Mouse (Mus musculus) liver, adult 2 months (tissue): ENCODE results near the gene Enpep. TPM values are rescaled to one million over a fixed set of nuclear protein-coding genes. Genes with fewer than 3 reads are reported as not detected.

ENCODE experiments used
- DNase-seq: peaks from one replicate; pipeline ENCODE4 v3.0.0-alpha.2; 2011; ENCODE audit warnings: low read depth, low spot score; ENCODE audit errors: extremely low read depth
- H3K27ac ChIP-seq: fragments of 200-500 bp; replicated peaks from 2 replicates; pipeline ENCODE4 v1.5.1; 2012; ENCODE audit warnings: low read depth, mild to moderate bottlenecking, control low read depth, inconsistent platforms, low read length; ENCODE audit not compliant: insufficient read depth
- H3K27me3 ChIP-seq: fragments of 200-500 bp; 2 replicates; pipeline ENCODE4 v1.6.1; 2012; ENCODE audit warnings: mild to moderate bottlenecking, moderate library complexity, low read length, inconsistent platforms; ENCODE audit not compliant: control insufficient read depth, insufficient read depth
- H3K36me3 ChIP-seq: fragments of 200-500 bp; 2 replicates; pipeline ENCODE4 v1.6.1; 2012; ENCODE audit warnings: low read length, inconsistent platforms; ENCODE audit not compliant: control insufficient read depth, insufficient read depth
- H3K4me1 ChIP-seq: fragments of 200-500 bp; 2 replicates; pipeline ENCODE4 v1.6.1; 2011; ENCODE audit warnings: low read length; ENCODE audit not compliant: control insufficient read depth, insufficient read depth
- H3K4me3 ChIP-seq: fragments of 200-500 bp; 2 replicates; pipeline ENCODE4 v1.5.1; 2011; ENCODE audit warnings: low read depth, mild to moderate bottlenecking, control low read depth, low read length, moderate library complexity; ENCODE audit not compliant: insufficient read depth
- H3K79me2 ChIP-seq: fragments of 200-500 bp; 2 replicates; pipeline ENCODE4 v1.6.1; 2012; ENCODE audit warnings: inconsistent platforms, mild to moderate bottlenecking, low read length, moderate library complexity; ENCODE audit not compliant: control insufficient read depth, insufficient read depth
- H3K9ac ChIP-seq: fragments of 200-500 bp; 2 replicates; pipeline ENCODE4 v1.6.1; 2012; ENCODE audit warnings: low read depth, mild to moderate bottlenecking, control low read depth, inconsistent platforms, low read length
- CTCF ChIP-seq: fragments of 200-500 bp; IDR thresholded peaks from 2 replicates; pipeline ENCODE4 v1.5.1; 2011; ENCODE audit warnings: low read depth, low read length, control low read depth
- POLR2A ChIP-seq: fragments of 200-500 bp; IDR thresholded peaks from 2 replicates; pipeline ENCODE4 v1.6.1; 2011; ENCODE audit warnings: low read length, control low read depth; ENCODE audit not compliant: insufficient read depth; ENCODE audit errors: extremely low read depth
- WGBS: fragments of 180-500 bp; shearing (Covaris S2); methylation state at CpG from one replicate; pipeline ENCODE4 v1.1.7; 2018; 5-methylcytosine and 5-hydroxymethylcytosine counted together
- polyA plus RNA-seq: library from polyadenylated mRNA; depleted of rRNA; stranded (reverse); fragments of >200 nt; gene quantifications from 2 replicates; pipeline ENCODE4 v1.2.3, GENCODE M21; 2012
- total RNA-seq: library from RNA; depleted of rRNA; stranded (reverse); fragments of >200 nt; gene quantifications from 2 replicates; pipeline ENCODE4 v1.2.3, GENCODE M21; 2014

Enpep gene
- total and polyA plus RNA-seq, 2 experiments = 21.1 to 82.6 TPM

GRCm38 (mm10) chr3:129226681-129227080 is 105.8 kb downstream of the Enpep start:
- WGBS = 4% methylated on average over 6 of the region's 6 CpGs
- H3K4me3 ChIP-seq = no peak overlapping the region
- H3K27ac ChIP-seq = no peak overlapping the region
- no peaks in the 10 kb centered on the region for H3K4me1 ChIP-seq
- DNase-seq = no peak
- no peaks in the 10 kb centered on the region for H3K36me3 ChIP-seq
- H3K9ac ChIP-seq = no peak overlapping the region
- no peaks in the 10 kb centered on the region for H3K79me2 ChIP-seq
- H3K27me3 ChIP-seq = peaks cover 20% of the 10 kb centered on the region
- TF ChIP-seq CTCF (no peak), POLR2A (no peak)

DNA sequence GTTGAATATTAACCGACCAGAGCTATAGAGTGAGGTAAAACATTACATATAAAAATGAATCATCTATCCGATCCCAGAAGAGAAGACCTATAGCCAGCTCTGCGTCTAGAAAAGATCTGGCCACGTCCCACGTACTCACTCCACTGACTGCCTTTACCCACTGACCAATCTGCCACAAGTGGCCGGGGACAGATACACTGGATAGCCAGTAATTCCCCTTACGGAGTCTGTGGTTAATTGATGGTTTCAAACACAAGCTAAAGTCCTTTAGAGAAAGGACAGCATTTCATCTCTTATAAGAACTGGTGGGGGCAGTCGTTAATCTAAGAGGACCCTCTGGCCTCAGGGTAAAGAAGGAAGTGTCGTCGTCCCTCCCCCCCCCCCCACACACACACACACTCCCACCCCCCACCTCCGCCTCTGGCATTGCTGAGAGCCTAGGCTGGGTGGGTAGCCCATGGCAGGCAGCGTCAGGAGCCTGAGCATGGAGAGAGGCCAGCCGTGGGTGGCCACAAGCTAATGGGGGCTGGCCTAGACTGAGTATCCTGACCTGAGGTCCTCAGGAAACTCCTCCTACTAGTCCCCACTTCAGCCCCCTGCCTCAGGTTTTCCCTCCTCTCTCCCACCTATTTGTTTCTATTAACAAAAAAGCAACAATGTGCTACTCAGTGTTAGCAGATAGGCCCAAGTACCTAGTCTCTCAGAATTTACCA is 106.8 kb downstream of the Enpep start:
- Histone ChIP-seq H3K79me2 (no peaks in the 10 kb centered on the region), H3K4me1 (no peaks in the 10 kb centered on the region), H3K36me3 (no peaks in the 10 kb centered on the region), H3K27me3 (peaks cover 24% of the 10 kb centered on the region), H3K9ac (no peak overlapping the region), H3K27ac (no peak overlapping the region), H3K4me3 (no peak overlapping the region)
- DNase-seq = no peak
- WGBS = 8% methylated on average over 13 of the region's 13 CpGs
- TF ChIP-seq POLR2A (no peak), CTCF (no peak)

- Histone ChIP-seq H3K27me3 (peaks cover 27% of the 10 kb centered on the region), H3K4me3 (no peak overlapping the region), H3K36me3 (no peaks in the 10 kb centered on the region), H3K27ac (no peak overlapping the region), H3K79me2 (no peaks in the 10 kb centered on the region), H3K4me1 (no peaks in the 10 kb centered on the region), H3K9ac (no peak overlapping the region)
- DNase-seq = no peak
- no peak for TF ChIP-seq POLR2A
- no peak for TF ChIP-seq CTCF
- whole genome bisulfite sequencing = 3% methylated on average over 40 of the region's 40 CpGs
Observed at GRCm38 (mm10) chr3:129224806-129225576, 107.5 kb downstream of the Enpep start.

- DNase-seq = no peak
- Histone ChIP-seq H3K27me3 (peaks cover 27% of the 10 kb centered on the region), H3K4me1 (no peaks in the 10 kb centered on the region), H3K9ac (no peak overlapping the region), H3K4me3 (no peak overlapping the region), H3K27ac (no peak overlapping the region), H3K79me2 (no peaks in the 10 kb centered on the region), H3K36me3 (no peaks in the 10 kb centered on the region)
- TF ChIP-seq POLR2A = no peak
- no peak for TF ChIP-seq CTCF
- WGBS = 2% methylated on average over 26 of the region's 26 CpGs
Observed at GRCm38 (mm10) chr3:129223964-129224805, 108.3 kb downstream of the Enpep start.

- Histone ChIP-seq H3K4me1 (no peaks in the 10 kb centered on the region), H3K27ac (no peak overlapping the region), H3K4me3 (no peak overlapping the region), H3K79me2 (no peaks in the 10 kb centered on the region), H3K36me3 (no peaks in the 10 kb centered on the region), H3K27me3 (peaks cover 31% of the 10 kb centered on the region), H3K9ac (no peak overlapping the region)
- no peak for DNase-seq
- TF ChIP-seq CTCF (no peak), POLR2A (no peak)
- 12% methylated on average over 6 of the region's 6 CpGs for WGBS
Observed at GRCm38 (mm10) chr3:129223401-129223800, 109.1 kb downstream of the Enpep start.
